Mouse (Mus musculus) cerebellum, postnatal 10 days (tissue): ENCODE measurements around the gene Gm3336.
A peak's percentile ranks its signal among the peaks of the same experiment; 100 is the strongest.

Experiments used
- DNase-seq, 2 experiments: peaks; one replicate each; pipeline ENCODE4 v3.0.0; 2021; ENCODE audit warnings: mixed read lengths in 2 of 2

Gene Gm3336

GRCm38 (mm10) chr8:70696019-70696885 is 22.1 kb upstream of the Gm3336 start:
- DNase-seq, result peak; percentile 92

DNA sequence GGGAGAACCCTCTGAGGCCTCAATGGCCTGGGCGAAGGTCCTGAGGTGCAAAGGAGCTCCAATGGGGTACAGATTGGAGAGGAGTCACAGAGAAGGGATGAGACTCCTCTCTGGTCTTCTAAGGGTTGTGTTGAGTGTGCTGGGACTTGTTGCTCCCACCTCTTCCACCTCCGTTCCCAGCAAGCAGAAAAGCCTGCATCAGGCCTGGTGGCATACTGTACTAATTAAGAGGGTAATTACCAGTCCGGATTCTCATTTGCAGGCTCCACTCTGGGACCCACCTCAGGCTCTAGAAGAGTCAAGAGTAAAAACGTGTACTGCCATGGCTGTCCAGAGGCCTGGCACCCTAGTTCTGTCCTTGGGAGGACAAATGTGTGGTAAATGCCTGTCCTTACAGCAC is 21.4 kb upstream of the Gm3336 start:
- DNase-seq, result no peak

- no peak for DNase-seq
Observed at GRCm38 (mm10) chr8:70697366-70698250, 20.7 kb upstream of the Gm3336 start.

GRCm38 (mm10) chr8:70698310-70699109 is 19.8 kb upstream of the Gm3336 start, which contains the start of gene Jund:
Gene Jund, plus strand, starts transcription at chr8:70698949.
- DNase-seq, result peak; percentile 100

GRCm38 (mm10) chr8:70699116-70699833 is 19.1 kb upstream of the Gm3336 start:
- DNase-seq, result peak in 1 of 2 experiments; percentile 80

DNA sequence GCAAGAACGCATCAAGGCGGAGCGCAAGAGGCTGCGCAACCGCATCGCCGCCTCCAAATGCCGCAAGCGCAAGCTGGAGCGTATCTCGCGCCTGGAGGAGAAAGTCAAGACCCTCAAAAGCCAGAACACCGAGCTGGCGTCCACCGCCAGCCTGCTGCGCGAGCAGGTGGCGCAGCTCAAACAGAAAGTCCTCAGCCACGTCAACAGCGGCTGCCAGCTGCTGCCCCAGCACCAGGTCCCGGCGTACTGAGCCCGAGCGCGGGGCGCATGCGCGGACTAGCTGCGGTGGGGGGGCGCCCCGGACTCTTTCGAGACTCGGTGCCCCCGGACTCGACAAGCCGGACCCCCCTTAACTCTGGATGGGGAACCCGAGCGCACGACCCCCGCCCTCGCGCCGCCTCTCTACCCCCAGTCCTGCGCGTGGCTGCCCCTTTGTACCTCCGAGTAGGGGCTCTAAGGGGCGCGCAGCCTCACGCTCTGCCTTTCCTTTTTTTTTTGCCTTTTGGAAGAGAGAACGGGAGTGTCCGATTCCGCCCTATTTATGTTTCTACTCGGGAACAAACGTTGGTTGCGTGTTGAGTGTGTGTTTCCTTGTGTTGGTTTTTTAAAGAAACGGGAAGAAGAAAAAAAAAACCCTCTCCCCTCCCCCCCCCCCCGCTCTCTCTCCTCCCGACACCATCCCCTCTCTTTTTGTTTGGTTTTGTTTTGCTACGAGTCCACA is 18.3 kb upstream of the Gm3336 start:
- DNase-seq, result peak; percentile 94 to 95

GRCm38 (mm10) chr8:70700555-70700922 is 17.8 kb upstream of the Gm3336 start:
- peak; percentile 91 to 94 for DNase-seq

DNA sequence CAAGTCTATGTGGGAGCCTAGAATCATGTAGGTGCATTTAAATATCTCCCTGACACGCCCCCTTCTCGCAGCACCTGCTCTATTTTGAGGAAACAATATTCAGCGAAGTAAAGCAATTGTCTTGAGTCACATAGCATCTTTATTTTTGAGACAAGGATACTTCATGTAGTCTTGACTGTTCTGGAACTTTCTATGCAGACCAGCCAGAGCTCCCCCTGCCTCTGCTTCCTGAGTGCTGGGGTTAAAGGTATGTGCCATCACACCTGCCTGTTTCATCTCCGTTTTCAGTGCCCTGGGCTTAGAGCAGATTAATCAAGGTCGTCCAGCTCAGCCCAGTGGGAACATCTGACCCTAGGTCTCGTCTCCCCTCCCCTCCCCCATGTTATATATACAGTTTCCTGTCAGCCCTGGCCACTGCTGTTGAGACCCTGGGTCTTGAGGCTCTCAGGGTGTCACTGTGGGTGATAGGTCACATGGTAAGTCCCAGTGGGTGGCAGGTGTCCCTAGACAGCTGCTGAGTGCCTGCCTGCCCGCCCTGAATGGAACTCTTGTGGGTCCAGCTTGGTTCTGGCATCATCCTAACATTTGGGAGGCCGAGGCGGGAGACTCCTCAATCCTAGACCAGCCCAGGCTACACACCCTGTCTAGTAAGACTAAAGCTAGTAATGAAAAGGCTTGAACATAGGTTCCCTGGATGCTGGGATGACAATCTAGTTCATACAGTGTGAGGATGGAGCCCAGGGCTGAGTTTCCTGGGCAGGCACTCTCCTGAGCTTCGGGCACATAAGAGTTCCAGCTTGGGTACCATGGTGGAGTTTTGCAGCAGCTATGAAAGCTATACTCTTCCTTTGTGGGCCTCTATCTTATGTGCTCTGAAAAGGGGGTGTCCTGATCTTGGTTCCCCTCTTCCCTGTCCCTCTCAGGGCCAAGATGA is 17.0 kb upstream of the Gm3336 start:
- DNase-seq, result peak in 1 of 2 experiments; percentile 33

GRCm38 (mm10) chr8:70701982-70702841 is 16.1 kb upstream of the Gm3336 start:
- no peak for DNase-seq

GRCm38 (mm10) chr8:70702842-70703182 is 15.5 kb upstream of the Gm3336 start:
- DNase-seq, result peak; percentile 90 to 92

GRCm38 (mm10) chr8:70703287-70703686 is 15.1 kb upstream of the Gm3336 start, which contains the start of gene Iqcn:
Gene Iqcn, plus strand, starts transcription at chr8:70703457.
- peak in 1 of 2 experiments; percentile 20 for DNase-seq

DNA sequence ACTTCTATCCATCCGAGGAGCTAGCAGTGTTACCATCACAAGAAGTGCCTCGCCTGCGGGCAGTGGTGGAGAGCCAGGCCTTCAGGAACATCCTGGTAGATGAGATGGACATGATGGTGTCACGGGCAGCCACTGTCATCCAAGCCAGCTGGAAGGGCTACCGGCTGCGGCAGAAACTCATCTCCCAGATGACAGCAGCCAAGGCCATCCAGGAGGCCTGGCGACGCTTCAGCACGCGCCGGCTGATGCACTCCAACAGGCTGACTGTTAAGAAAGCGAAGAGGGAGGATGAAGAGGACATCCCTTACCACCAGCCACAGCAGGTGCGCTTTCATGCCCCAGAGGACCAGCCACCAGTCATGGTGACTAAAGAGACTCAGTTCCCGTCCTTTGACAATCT is 10.1 kb upstream of the Gm3336 start:
- DNase-seq, result peak in 1 of 2 experiments; percentile 53

GRCm38 (mm10) chr8:70709794-70710193 is 8.5 kb upstream of the Gm3336 start:
- DNase-seq, result no peak

DNA sequence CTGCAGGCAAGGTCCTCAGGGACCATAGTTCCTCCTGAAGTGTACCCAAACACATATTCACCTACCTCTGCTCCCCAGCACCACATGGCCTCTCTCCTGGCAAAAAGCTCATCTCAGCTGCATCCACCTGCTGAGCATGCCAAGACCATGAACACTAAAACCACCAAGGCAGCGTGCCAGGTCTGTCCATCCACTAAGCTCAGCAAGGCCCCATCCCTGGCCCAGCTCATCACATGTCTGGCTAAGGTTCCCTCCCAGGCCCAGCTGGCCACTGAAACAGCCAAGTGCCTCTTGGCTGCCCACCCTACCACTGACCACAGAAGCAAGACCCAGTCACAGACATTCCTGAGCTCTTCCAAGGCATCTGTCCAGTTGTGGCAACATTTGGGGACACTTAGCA is 8.0 kb upstream of the Gm3336 start:
- peak; percentile 76 to 85 for DNase-seq

- peak in 1 of 2 experiments; percentile 27 for DNase-seq
Observed at GRCm38 (mm10) chr8:70711041-70711440, 7.3 kb upstream of the Gm3336 start.

DNA sequence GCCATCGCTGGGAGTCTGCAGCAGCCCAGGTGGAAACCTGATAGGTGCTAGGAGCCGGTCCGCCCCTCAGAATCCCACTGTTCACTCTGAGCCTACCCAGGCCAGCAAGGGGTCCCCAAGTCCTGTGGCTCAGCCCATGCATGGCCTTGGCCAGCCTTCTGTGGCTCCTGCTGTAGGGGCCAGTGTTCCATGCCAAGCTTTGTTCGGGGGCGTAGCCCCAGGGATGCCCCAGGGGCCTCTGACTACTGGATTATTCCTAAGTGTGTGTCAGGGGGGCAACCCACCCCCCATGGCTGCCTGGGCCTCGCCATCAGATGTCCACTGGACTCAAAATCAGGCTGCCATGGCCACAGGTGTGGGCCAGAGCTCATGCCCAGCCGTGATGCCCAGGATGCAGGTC is 4.4 kb upstream of the Gm3336 start:
- DNase-seq, result no peak

DNA sequence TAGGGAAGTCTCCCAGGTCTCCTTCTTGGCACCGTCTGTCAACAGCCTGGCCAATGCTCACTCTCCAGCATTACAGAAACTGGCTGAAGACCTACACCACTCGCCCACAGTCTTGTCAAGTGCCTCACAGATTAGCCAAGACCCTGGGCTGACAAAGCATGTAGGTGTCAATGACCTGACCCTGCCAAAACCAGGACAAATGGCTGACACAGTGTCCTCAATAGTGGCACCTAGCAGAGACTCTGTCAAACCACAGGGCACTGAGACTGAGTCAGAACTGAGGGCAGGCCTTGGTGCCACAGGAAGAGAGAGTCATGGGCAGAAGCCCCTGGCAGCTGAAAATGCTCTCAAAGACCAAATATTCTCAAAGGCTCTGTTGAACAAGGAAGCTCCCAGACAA is 3.3 kb upstream of the Gm3336 start:
- DNase-seq, result no peak

GRCm38 (mm10) chr8:70716521-70717400 is 1.6 kb upstream of the Gm3336 start:
- peak; percentile 10 to 18 for DNase-seq
